Mouse (Mus musculus) left cerebral cortex, adult 11 months (tissue): Measurements from ENCODE around the gene Anp32a.

Experiments
- DNase-seq: peaks from one replicate; pipeline ENCODE4 v3.0.0; 2022; ENCODE audit warnings: low spot score

Gene Anp32a

DNA sequence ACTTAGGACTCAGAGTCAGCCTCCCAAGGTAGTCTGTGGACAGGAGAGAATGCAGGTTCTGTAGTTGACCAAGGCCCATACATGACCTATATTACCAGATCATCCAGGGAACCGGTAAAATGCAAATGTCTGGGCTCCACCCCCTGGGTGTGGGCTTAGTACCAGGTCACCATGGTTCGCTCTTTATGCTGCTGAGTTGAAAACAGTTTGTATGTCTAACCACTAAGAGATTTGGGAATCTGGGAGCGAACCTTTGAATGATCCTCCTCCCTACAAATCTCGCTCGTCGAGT lies 5.2 kb downstream of the Anp32a start:
- DNase-seq = no peak

GRCm38 (mm10) chr9:62347201-62347600 lies 6.1 kb downstream of the Anp32a start:
- DNase-seq = no peak

- no peak for DNase-seq
These were observed 7.0 kb downstream of the Anp32a start for GRCm38 (mm10) chr9:62348050-62348449.

- DNase-seq = no peak
These were observed 7.4 kb downstream of the Anp32a start for GRCm38 (mm10) chr9:62348467-62348985.

DNA sequence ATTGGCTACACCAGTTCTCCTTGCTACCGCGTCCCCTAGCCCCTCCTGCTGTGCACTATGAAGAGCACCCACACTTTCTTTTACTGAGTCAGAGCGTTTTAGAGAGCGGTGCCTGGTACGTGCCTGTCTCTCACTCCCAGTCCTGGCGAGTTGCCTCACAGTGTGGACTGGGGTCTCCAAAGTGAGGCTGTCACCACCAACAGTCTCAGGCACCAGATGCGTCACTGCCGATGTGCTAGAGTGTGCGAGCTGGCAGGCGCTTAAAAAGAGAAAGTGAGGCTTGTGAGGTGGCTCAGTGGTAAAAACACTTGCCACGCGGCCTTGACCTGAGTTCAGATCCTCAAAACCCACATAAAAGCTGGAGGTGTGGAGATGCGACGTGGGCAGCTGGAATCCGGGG lies 8.2 kb downstream of the Anp32a start:
- DNase-seq = no peak

- DNase-seq = no peak
These were observed 9.6 kb downstream of the Anp32a start for GRCm38 (mm10) chr9:62350721-62351120.

DNA sequence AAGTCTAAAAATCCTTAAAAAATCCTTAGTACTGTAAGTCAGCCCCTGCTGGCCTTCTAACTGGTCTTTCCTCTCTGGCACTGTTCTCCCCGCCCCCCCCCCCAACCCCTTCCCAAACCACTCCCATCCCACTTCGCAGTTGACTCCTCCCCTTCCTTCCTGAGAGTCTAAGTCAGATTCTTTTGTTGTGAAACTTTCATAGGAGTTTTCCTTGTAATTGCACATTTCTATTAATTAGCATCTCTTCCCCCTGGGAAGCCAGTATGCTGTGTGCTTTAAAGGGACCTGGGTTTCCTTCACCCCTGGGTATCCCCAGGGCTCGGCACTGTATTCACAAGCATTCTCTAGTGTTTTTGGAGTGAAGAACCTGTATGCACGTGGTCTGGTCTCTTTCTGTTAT lies 10.1 kb downstream of the Anp32a start:
- no peak for DNase-seq

- DNase-seq = no peak
These were observed 12.7 kb downstream of the Anp32a start for GRCm38 (mm10) chr9:62353784-62354183.

- DNase-seq = no peak
These were observed 14.0 kb downstream of the Anp32a start for GRCm38 (mm10) chr9:62354838-62355719.

GRCm38 (mm10) chr9:62355763-62356162 lies 14.7 kb downstream of the Anp32a start:
- DNase-seq = no peak

DNA sequence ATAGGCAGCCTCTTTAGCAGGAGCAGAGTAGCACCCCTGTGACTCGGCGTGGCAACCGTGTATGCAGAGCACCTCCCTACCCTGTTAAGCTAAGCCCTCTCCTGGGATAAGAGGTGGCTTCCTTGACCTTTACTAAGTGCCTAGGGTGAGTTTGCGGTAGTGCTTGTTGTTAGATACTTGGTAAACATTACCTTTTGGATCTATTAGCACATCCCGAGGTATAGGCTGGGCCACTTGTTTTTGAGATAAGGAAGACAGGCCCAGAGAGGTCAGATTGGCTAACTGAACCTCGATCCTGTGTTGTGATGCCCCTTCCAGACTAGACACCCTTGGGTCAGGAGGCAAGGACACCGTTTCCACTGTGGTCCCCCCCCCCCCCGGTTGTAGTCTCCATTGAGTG lies 16.5 kb downstream of the Anp32a start:
- no peak for DNase-seq

DNA sequence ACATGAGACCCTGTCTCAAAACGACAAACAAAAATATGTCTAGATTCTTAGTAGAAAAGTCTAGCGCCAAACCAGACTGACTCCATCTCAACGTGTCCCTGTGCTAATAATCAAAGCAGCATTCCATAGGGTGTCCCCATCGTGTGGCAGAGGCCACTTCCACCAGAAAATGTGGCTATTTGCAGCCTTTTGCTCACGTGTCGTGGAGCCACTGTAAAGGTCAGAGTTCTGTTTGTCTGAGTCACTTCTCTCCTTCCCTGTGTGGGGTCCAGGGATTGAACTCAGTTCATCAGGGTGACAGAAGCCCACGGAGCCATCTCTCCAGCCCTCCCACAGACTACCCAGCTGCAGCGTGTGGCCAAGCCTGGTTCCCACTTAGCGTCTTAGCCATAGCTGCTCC lies 17.8 kb downstream of the Anp32a start:
- no peak for DNase-seq

GRCm38 (mm10) chr9:62360889-62361288 lies 19.8 kb downstream of the Anp32a start:
- DNase-seq = no peak

- no peak for DNase-seq
These were observed 21.8 kb downstream of the Anp32a start for GRCm38 (mm10) chr9:62362835-62363385.

DNA sequence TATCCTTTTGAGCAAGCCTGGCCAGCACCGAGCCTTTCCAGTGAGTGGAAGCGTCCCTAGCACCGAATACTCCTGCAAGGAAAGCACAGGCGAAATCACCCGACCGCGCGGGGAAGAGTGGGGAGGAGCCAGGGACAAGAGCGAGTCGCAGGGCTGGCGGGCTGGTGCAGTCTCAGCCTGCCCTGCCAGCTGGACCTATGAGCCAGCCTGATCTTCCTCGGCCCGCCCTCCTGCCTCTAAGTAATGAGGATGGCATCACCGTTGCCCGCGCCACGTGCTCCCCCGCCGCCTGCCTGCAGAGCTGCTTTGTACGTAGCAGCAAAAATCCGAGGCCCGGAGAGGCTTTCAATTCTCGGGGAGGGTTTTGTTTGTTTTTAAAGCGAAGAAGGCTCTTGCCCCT lies 22.5 kb downstream of the Anp32a start:
- DNase-seq = peak; percentile 90

DNA sequence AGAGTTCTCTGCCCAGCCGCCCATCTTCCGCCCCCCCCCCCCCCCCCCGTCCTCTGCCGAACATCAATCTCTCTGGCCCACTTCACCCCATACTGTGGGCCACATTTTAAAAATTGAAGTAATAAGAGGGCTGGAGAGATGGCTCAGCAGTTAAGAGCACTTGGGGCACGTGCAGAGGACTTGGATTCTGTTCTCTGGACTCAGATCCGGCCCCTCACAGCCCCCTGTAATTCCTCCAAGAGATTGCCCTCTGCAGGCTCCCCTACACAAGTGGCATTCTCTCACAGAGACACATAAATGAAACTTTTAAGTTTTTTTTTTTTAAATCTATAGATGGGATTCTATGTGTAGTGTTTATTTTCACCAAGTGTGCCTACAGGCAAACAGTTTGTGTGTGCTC lies 23.1 kb downstream of the Anp32a start:
- no peak for DNase-seq

- DNase-seq = no peak
These were observed 23.7 kb downstream of the Anp32a start for GRCm38 (mm10) chr9:62364831-62365230.

DNA sequence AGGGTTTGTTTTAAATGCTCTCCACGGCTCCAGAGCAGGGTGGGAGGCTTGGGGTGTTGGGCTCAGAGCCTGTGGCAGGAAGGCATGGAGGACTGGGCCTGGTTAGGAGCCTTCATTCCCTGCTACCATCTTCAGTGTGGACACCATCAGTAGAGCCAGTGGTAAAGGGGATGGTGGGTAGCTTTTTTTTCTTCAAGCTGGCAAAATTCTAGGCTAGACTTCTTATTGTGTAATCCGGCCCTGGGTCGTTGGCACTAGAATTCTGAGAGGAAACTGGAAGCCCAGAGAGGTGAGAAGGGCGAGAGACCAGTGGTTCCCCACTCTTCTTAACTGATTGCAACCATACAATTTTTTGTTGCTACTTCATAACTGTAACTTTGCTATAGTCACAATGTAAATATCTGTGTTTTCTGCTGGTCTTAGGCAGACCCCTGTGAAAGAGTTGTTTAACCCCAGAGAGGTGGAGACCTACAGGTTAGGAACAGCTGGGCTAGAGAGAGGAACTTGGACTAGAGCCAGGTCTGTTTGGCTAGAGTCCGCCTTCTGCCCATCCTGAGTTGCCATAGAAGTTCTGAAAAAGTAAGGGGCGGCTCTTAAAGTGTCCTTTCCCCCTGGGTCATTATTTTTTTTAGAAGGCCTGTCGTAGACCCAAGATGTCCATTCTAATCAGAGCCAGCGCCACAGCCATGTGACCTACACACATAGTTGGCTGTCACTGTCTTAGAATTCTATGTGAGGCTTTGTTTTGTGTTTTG lies 24.4 kb downstream of the Anp32a start:
- no peak for DNase-seq

GRCm38 (mm10) chr9:62366478-62367458 lies 25.7 kb downstream of the Anp32a start:
- no peak for DNase-seq

GRCm38 (mm10) chr9:62367510-62368071 lies 26.5 kb downstream of the Anp32a start:
- DNase-seq = no peak

- DNase-seq = no peak
These were observed 27.3 kb downstream of the Anp32a start for GRCm38 (mm10) chr9:62368256-62368905.
